In genomic region chr19:48429755-48430154, GRCm38 (mm10) we compare ENCODE assay signal across 9 mouse cellular contexts.
DNase-seq lines count a peak whose midpoint lies in the region; ATAC-seq lines count a peak whose summit lies in the region.
"Had no signal": no experiment of that assay in that cellular context is flagged by ENCODE, and none has a peak within 500 bp of the region (broad histone marks: within the 10 kb centered on the region; RNA-seq: fewer than 3 reads in every experiment).

No protein-coding gene starts in this region.

- whole genome bisulfite sequencing in forebrain, embryonic 14.5 days: 6% methylated on average over 2 of the region's 2 CpGs
- WGBS in forebrain, embryonic 11.5 days: 12% methylated on average over 2 of the region's 2 CpGs
- 21% methylated on average over 2 of the region's 2 CpGs for WGBS in embryonic facial prominence, embryonic 14.5 days

- ATAC-seq in forebrain, embryonic 14.5 days: peak; percentile 34; the same call in 1 of the 2 replicates
- no peak for ATAC-seq in forebrain, embryonic 11.5 days (replicated peaks; ENCODE audit: low FRiP score)
- no peak for ATAC-seq in embryonic facial prominence, embryonic 14.5 days (ENCODE audit: low read depth)

- peak; percentile 33 for DNase-seq in forebrain, embryonic 14.5 days (ENCODE audit: low spot score)
- DNase-seq in forebrain, embryonic 11.5 days (ENCODE audit: low spot score): no peak
- peak; percentile 38 for DNase-seq in embryonic facial prominence, embryonic 14.5 days (ENCODE audit: low spot score)
- DNase-seq in layer of hippocampus, postnatal 14 days (ENCODE audit: low spot score in 2 of 2): peak; percentile 22 to 34
- DNase-seq in lung, postnatal 4 days: peak; percentile 43 to 77
- no peak for DNase-seq in heart, adult 11 months
- DNase-seq in frontal cortex, postnatal 25 days (ENCODE audit: low spot score in 2 of 2): no peak
- no peak for DNase-seq in adrenal gland, postnatal 25 days
- DNase-seq: kidney, postnatal 14 days had no signal

- H3K36me3 ChIP-seq in forebrain, embryonic 14.5 days (ENCODE audit: control insufficient read depth, insufficient read depth, low read length): no peaks in the 10 kb centered on the region
- H3K36me3 ChIP-seq in forebrain, embryonic 11.5 days (ENCODE audit: control insufficient read depth, insufficient read depth, low read length): no peaks in the 10 kb centered on the region
- H3K36me3 ChIP-seq in embryonic facial prominence, embryonic 14.5 days (ENCODE audit: control insufficient read depth, insufficient read depth, low read length): no peaks in the 10 kb centered on the region

- no peak overlapping the region for H3K4me2 ChIP-seq in forebrain, embryonic 14.5 days (ENCODE audit: low read length)
- no peak overlapping the region for H3K4me2 ChIP-seq in forebrain, embryonic 11.5 days (ENCODE audit: low read depth, low read length, severe bottlenecking)
- H3K4me2 ChIP-seq in embryonic facial prominence, embryonic 14.5 days (ENCODE audit: low read depth, low read length): no peak overlapping the region

- no peak overlapping the region for H3K27ac ChIP-seq in forebrain, embryonic 14.5 days (ENCODE audit: low read depth, low read length)
- H3K27ac ChIP-seq in forebrain, embryonic 11.5 days (ENCODE audit: low read depth, low read length): no peak overlapping the region
- no peak overlapping the region for H3K27ac ChIP-seq in embryonic facial prominence, embryonic 14.5 days (replicated peaks; ENCODE audit: low read depth, low read length)

- H3K4me3 ChIP-seq in forebrain, embryonic 14.5 days (ENCODE audit: low read depth, low read length): no peak overlapping the region
- no peak overlapping the region for H3K4me3 ChIP-seq in forebrain, embryonic 11.5 days (ENCODE audit: low read depth, low read length)
- no peak overlapping the region for H3K4me3 ChIP-seq in embryonic facial prominence, embryonic 14.5 days (ENCODE audit: low read depth, low read length)

- no peaks in the 10 kb centered on the region for H3K9me3 ChIP-seq in forebrain, embryonic 14.5 days (replicated peaks; ENCODE audit: control insufficient read depth, low read length)
- H3K9me3 ChIP-seq in forebrain, embryonic 11.5 days (ENCODE audit: control insufficient read depth, low read length): no peaks in the 10 kb centered on the region
- H3K9me3 ChIP-seq in embryonic facial prominence, embryonic 14.5 days (ENCODE audit: control insufficient read depth, low read length): no peaks in the 10 kb centered on the region

- peaks cover 5% of the 10 kb centered on the region for H3K4me1 ChIP-seq in forebrain, embryonic 14.5 days (ENCODE audit: control insufficient read depth, insufficient read depth, low read length)
- H3K4me1 ChIP-seq in forebrain, embryonic 11.5 days (replicated peaks; ENCODE audit: control insufficient read depth, insufficient read depth, low read length): no peaks in the 10 kb centered on the region
- no peaks in the 10 kb centered on the region for H3K4me1 ChIP-seq in embryonic facial prominence, embryonic 14.5 days (ENCODE audit: control insufficient read depth, insufficient read depth, low read length)

- H3K9ac ChIP-seq in forebrain, embryonic 14.5 days (ENCODE audit: low read length): no peak overlapping the region
- no peak overlapping the region for H3K9ac ChIP-seq in forebrain, embryonic 11.5 days (ENCODE audit: low read length)
- no peak overlapping the region for H3K9ac ChIP-seq in embryonic facial prominence, embryonic 14.5 days (ENCODE audit: low read depth, low read length)

- no peaks in the 10 kb centered on the region for H3K27me3 ChIP-seq in forebrain, embryonic 14.5 days (replicated peaks; ENCODE audit: control insufficient read depth, insufficient read depth, low read length)
- no peaks in the 10 kb centered on the region for H3K27me3 ChIP-seq in forebrain, embryonic 11.5 days (ENCODE audit: control insufficient read depth, insufficient read depth, low read length)
- no peaks in the 10 kb centered on the region for H3K27me3 ChIP-seq in embryonic facial prominence, embryonic 14.5 days (replicated peaks; ENCODE audit: control insufficient read depth, insufficient read depth, low read length)

Comparison
In these comparisons a context has a peak if more than half of its experiments do, and no peak if none do; other contexts are left out.
1. DNase-seq: peak in forebrain, embryonic 14.5 days (single experiment), embryonic facial prominence, embryonic 14.5 days (single experiment), layer of hippocampus, postnatal 14 days (2 of 2) and lung, postnatal 4 days (2 of 2); none in forebrain, embryonic 11.5 days (single experiment), heart, adult 11 months (single experiment), frontal cortex, postnatal 25 days (0 of 2) and adrenal gland, postnatal 25 days (single experiment).